Mouse (Mus musculus) left cerebral cortex, postnatal 14 days (tissue): ENCODE measurements at regions not wholly inside any gene's neighbourhood (a gene's known extent, or its start where the extent isn't known, plus 50 kb on each side); places are given as distances from the start of the nearest gene placed in this dataset.

Experiments
- DNase-seq, 2 experiments: peaks; one replicate each; pipeline ENCODE4 v3.0.0; 2021 to 2022; ENCODE audit warnings: low spot score in 2 of 2, mixed read lengths in 1 of 2
- intact Hi-C: fragments of 180-260 bp; cut with DNase I; formaldehyde crosslinking; loops from one replicate; pipeline ENCODE4 v1.15.1; 2025

- intact Hi-C loops, result no loop called here
- no peak for DNase-seq
These were observed 173.6 kb upstream of the Sema3d start for GRCm38 (mm10) chr5:12209631-12210030.

- intact Hi-C loops, result no loop called here
- DNase-seq, result no peak
These were observed 169.7 kb upstream of the Sema3d start for GRCm38 (mm10) chr5:12213448-12213847.

- DNase-seq, result no peak
- intact Hi-C loops, result no loop called here
These were observed 163.6 kb upstream of the Sema3d start for GRCm38 (mm10) chr5:12219424-12220107.

- no peak for DNase-seq
- intact Hi-C loops, result no loop called here
These were observed 160.6 kb upstream of the Sema3d start for GRCm38 (mm10) chr5:12222622-12223021.

- intact Hi-C loops, result no loop called here
These were observed 149.6 kb upstream of the Sema3d start for GRCm38 (mm10) chr5:12233377-12234096.

GRCm38 (mm10) chr5:12243179-12243805 is 139.9 kb upstream of the Sema3d start:
- peak in 1 of 2 experiments; percentile 8 for DNase-seq
- intact Hi-C loops, result no loop called here

More at GRCm38 (mm10) chr5:12233377-12234096, 149.6 kb upstream of the Sema3d start:
- DNase-seq, result no peak

GRCm38 (mm10) chr5:12293685-12294084 is 89.5 kb upstream of the Sema3d start:
- intact Hi-C loops, result no loop called here
- no peak for DNase-seq

GRCm38 (mm10) chr5:12297331-12297730 is 85.9 kb upstream of the Sema3d start:
- intact Hi-C loops, result no loop called here
- DNase-seq, result no peak

GRCm38 (mm10) chr5:12301833-12302808 is 81.1 kb upstream of the Sema3d start:
- intact Hi-C loops, result no loop called here
- no peak for DNase-seq

GRCm38 (mm10) chr5:12309408-12309807 is 73.8 kb upstream of the Sema3d start:
- DNase-seq, result no peak
- intact Hi-C loops, result no loop called here

- DNase-seq, result no peak
- intact Hi-C loops, result no loop called here
These were observed 50.4 kb upstream of the Sema3d start for GRCm38 (mm10) chr5:12332648-12333305.
